Mouse (Mus musculus): Measurements from ENCODE around the gene Atp8b4. TPM values are rescaled to one million over a fixed set of nuclear protein-coding genes. Genes with fewer than 3 reads are reported as not detected.

The Atp8b4 gene
- polyA plus RNA-seq, 1 experiment = 31.7 TPM

DNA sequence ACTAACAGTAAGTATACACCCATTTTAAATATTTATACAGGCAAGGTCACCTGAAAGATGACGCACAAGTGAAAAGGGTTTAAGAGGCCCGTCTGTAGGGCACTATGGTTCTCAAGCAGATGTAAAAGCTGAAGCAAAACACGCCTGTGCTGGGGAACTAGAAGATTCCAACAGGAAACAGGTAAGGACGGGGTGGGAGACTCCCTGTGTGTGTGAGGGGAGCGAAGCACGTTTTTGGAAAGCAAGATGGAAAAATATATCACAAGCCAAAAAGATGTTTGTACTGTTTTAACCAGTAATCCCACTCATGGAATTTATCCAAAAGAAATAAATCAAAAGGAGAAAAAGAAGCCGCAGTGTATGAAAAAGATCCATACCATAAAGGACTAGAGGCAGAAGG, 214.1 kb downstream of the Atp8b4 start:
- no peak for TF ChIP-seq POLR2A (IDR thresholded peaks at IDR 0.05; ENCODE audit: borderline replicate concordance, low read depth, low read length)
- TF ChIP-seq CTCF (IDR thresholded peaks at IDR 0.05; ENCODE audit: low read depth, low read length) = no peak

DNA sequence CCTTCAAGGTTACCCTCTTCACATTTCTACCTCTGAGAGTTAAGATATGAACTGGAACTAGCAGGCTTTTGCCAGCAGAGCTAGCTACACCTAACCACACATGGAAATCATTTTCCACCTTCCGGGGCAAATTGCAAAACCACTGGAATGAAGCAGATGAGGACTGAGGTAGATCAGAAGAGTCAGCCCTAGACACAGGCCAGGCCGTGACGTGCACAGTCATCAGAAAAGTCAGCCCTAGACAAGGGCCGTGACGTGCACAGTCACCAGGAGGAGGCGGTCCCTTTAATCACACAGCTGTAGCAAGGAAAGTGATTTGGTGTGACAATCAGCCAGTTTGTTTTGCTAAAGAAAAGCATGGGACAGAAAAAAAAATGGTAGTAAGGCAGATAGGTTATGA, 216.4 kb downstream of the Atp8b4 start:
- no peaks in the 10 kb centered on the region for H3K4me1 ChIP-seq (ENCODE audit: control insufficient read depth, insufficient read depth, low read length)
- no peak overlapping the region for H3K27ac ChIP-seq (ENCODE audit: insufficient read depth, low read depth, low read length)
- no peak overlapping the region for H3K4me3 ChIP-seq (ENCODE audit: insufficient read depth, low read length)
- TF ChIP-seq POLR2A (IDR thresholded peaks at IDR 0.05; ENCODE audit: borderline replicate concordance, low read depth, low read length) (no peak), CTCF (IDR thresholded peaks at IDR 0.05; ENCODE audit: low read depth, low read length) (no peak)

More for the DNA sequence above, 214.1 kb downstream of the Atp8b4 start:
- no peaks in the 10 kb centered on the region for H3K4me1 ChIP-seq (ENCODE audit: control insufficient read depth, insufficient read depth, low read length)
- H3K27ac ChIP-seq (ENCODE audit: insufficient read depth, low read depth, low read length) = no peak overlapping the region
- no peak overlapping the region for H3K4me3 ChIP-seq (ENCODE audit: insufficient read depth, low read length)

DNA sequence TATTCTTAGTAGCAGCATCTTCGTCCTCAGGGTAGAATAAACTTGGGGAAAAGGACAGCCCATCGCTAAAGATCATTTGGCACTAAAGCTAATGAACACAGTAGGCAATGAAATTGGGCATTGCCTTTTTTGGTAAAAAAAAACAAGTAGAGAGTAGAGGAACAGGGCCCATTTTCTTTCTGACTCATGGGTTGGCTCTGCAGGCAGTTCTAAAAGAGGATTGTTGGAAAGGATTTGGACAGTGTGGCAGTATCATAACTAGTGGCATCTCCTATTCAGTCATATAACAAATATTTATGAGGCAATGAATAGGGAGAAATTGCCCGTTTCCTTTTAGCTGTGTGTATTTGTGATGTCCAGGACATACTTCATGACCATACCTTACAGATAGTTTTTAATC, 217.4 kb downstream of the Atp8b4 start:
- TF ChIP-seq POLR2A (IDR thresholded peaks at IDR 0.05; ENCODE audit: borderline replicate concordance, low read depth, low read length) = no peak
- no peak for TF ChIP-seq CTCF (IDR thresholded peaks at IDR 0.05; ENCODE audit: low read depth, low read length)
- no peaks in the 10 kb centered on the region for H3K4me1 ChIP-seq (ENCODE audit: control insufficient read depth, insufficient read depth, low read length)
- H3K4me3 ChIP-seq (ENCODE audit: insufficient read depth, low read length) = no peak overlapping the region
- H3K27ac ChIP-seq (ENCODE audit: insufficient read depth, low read depth, low read length) = no peak overlapping the region

DNA sequence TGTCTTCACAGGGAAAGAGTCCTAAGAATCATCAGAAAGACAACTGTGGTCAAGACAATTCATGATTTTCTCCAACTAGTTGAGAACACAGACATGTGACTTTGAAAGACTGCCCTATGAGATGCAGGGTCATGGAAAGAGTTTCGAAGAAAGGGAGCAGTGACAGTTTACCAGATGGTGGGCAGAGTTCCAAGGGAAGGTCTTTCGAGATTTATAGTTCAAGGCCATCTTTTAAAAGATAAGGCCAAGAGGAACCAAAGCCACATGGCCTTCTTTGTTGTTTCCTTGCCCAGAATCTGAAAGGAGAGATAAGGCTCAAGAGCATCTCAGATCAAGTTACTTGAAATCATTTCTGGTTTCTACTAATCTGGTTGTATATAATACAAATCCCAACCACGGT, 225.0 kb downstream of the Atp8b4 start:
- H3K4me3 ChIP-seq (ENCODE audit: insufficient read depth, low read length) = no peak overlapping the region
- H3K4me1 ChIP-seq (ENCODE audit: control insufficient read depth, insufficient read depth, low read length) = no peaks in the 10 kb centered on the region
- H3K27ac ChIP-seq (ENCODE audit: insufficient read depth, low read depth, low read length) = no peak overlapping the region
- no peak for TF ChIP-seq POLR2A (IDR thresholded peaks at IDR 0.05; ENCODE audit: borderline replicate concordance, low read depth, low read length)
- TF ChIP-seq CTCF (IDR thresholded peaks at IDR 0.05; ENCODE audit: low read depth, low read length) = no peak

DNA sequence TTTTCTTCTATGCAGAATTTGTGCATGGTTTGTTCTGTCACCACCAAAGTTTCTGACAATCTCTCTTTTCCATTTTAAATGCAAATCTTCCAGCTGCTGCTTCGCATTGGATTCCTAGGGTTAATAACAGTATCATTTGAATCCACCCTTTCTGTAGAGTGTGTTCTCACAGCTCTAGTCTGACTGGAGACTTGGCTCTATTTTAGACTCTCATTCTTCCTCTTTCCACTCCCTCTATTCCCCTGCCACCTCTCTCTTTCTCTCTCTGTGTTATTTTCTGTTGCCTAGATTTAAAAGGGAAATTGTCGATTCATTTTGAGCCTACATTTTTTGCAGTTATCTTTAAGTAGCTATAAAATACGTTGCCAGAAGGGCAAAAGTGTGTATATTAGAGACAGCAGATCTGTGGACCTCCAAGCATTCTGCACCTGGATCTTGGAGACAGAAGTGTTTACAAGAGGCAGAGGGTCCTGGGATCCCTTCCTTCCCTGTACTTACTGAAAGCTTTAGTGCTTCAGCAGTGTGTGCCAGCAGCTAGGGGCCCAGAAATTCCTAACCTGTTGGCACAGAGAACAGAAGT, 225.6 kb downstream of the Atp8b4 start:
- H3K4me3 ChIP-seq (ENCODE audit: insufficient read depth, low read length) = no peak overlapping the region
- no peaks in the 10 kb centered on the region for H3K4me1 ChIP-seq (ENCODE audit: control insufficient read depth, insufficient read depth, low read length)
- H3K27ac ChIP-seq (ENCODE audit: insufficient read depth, low read depth, low read length) = no peak overlapping the region
- TF ChIP-seq CTCF (IDR thresholded peaks at IDR 0.05; ENCODE audit: low read depth, low read length) (no peak), POLR2A (IDR thresholded peaks at IDR 0.05; ENCODE audit: borderline replicate concordance, low read depth, low read length) (no peak)

DNA sequence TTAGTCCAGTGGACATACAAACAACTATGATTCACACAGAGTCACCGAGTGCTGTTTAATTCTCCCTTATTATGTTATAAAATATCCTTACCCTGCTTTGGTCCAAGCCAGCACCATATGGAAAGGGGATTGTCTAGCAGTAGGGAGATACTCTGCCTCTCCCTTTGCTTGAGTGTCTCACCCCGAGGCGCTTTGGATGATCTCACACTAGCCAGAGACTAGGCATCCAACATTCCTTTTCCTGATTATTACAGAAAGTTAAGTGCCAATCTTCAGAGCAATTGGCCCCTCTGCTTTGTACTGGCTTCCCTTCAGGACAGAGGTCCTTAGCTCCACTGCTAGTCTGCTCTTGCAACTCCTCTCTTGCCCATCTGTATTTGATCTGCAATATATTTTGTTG, 226.2 kb downstream of the Atp8b4 start:
- Histone ChIP-seq H3K4me1 (ENCODE audit: control insufficient read depth, insufficient read depth, low read length) (no peaks in the 10 kb centered on the region), H3K4me3 (ENCODE audit: insufficient read depth, low read length) (no peak overlapping the region), H3K27ac (ENCODE audit: insufficient read depth, low read depth, low read length) (no peak overlapping the region)
- no peak for TF ChIP-seq POLR2A (IDR thresholded peaks at IDR 0.05; ENCODE audit: borderline replicate concordance, low read depth, low read length)
- no peak for TF ChIP-seq CTCF (IDR thresholded peaks at IDR 0.05; ENCODE audit: low read depth, low read length)

Other genes with a start within 250 kb of the Atp8b4 start
- gene Slc27a2, start 51.7 kb upstream of the Atp8b4 start, polyA plus RNA-seq (2012; ENCODE audit: insufficient read depth, insufficient read length, missing spikeins) = not detected in 2 replicates
- 0.56 and 1.6 TPM in 2 replicates for gene Hdc, start 118.6 kb upstream of the Atp8b4 start, polyA plus RNA-seq (2012; ENCODE audit: insufficient read depth, insufficient read length, missing spikeins)
- 17.8 and 18.5 TPM in 2 replicates for gene Gabpb1, start 175.7 kb upstream of the Atp8b4 start, polyA plus RNA-seq (2012; ENCODE audit: insufficient read depth, insufficient read length, missing spikeins)
- gene Usp8, start 206.7 kb upstream of the Atp8b4 start, polyA plus RNA-seq (2012; ENCODE audit: insufficient read depth, insufficient read length, missing spikeins) = 112 and 116 TPM in 2 replicates

Data from bone marrow macrophage, adult 2 months (primary cell).